Mouse (Mus musculus) lung, postnatal 10 days (tissue): ENCODE measurements around the gene Slc1a6.
"Not testable (repeated sequence)": the region's sequence is repeated elsewhere in the genome, so short reads cannot be mapped to it uniquely, and the experiment has no call there.

Source experiments
- DNase-seq: peaks from one replicate; pipeline ENCODE4 v3.0.0; 2021

Slc1a6 gene

DNA sequence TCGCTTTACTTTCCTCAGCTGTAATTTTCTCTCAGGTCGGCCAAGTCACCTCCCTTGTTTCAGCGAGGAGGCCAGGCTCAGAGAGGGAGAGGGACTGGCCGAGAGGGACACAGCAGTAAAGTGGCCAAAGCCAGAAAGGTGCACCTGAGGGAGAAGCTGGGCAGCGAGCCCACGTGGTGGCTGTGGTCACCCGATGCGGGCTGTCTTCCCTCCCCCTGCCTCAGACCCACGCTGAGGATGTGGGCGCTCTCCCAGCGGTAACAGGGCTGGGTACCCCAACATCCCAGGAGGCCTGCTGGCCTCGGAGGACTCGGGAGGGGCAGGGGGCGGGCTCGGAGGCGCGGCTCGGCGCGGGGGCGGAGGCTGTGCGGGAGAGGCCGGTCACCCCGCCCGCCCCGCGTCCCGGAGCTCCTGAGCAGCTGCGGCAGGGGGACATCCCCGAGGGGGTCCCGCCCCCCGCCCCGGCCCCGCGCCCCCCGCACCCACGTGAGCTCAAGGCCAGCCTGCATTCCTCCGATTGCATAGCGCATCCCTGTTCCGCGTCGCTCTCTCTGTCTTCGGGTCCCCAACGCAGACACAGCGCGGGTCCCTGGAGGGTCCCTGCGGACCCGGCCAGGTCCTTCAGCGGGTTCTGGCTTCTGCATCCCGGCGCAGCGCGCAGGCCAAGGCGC is at the start of gene Slc1a6:
TSS of gene Slc1a6 (plus strand) at position 516 of the 671 bp plus-strand sequence.
- peak; percentile 18 for DNase-seq

GRCm38 (mm10) chr10:78739821-78740220 is 40.5 kb upstream of the Slc1a6 start:
- no peak for DNase-seq

- DNase-seq = no peak
These were observed 36.6 kb upstream of the Slc1a6 start for GRCm38 (mm10) chr10:78743721-78744120.

DNA sequence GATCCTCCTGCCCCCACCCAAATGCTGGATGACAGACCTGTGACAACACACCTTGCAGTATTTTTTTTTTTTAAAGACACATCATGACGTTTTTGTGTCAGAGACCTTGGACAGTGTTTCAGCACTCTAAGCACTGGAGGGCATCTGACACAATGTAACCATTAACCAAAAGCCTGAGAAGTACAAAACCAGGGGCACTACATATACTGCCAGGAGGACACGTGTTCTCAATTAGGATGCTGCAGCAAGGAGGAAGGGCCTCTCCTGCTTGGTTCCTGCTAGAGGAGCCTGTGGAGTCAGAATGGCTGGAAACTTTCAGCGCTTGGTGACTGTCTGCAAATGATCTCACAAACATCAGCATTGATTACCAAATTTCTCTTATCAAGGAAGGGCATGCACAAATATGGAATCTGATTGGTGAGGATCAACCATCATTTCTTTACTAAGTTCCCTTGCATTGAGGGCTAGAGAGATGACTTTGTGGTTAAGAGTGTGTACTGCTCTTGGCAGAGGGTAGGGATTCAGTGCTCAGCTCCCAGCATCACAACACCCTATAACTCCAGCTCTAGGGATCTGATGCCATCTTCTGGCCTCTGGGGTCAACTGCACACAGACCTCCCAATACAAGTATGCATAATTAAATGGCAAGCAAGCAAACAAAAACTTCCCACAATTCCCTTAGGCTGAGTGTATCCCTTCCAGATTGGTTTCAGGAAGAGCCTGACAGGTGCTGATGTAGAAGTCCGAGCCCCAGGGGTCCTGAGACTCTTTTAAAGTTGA is 34.7 kb upstream of the Slc1a6 start:
- DNase-seq = no peak

DNA sequence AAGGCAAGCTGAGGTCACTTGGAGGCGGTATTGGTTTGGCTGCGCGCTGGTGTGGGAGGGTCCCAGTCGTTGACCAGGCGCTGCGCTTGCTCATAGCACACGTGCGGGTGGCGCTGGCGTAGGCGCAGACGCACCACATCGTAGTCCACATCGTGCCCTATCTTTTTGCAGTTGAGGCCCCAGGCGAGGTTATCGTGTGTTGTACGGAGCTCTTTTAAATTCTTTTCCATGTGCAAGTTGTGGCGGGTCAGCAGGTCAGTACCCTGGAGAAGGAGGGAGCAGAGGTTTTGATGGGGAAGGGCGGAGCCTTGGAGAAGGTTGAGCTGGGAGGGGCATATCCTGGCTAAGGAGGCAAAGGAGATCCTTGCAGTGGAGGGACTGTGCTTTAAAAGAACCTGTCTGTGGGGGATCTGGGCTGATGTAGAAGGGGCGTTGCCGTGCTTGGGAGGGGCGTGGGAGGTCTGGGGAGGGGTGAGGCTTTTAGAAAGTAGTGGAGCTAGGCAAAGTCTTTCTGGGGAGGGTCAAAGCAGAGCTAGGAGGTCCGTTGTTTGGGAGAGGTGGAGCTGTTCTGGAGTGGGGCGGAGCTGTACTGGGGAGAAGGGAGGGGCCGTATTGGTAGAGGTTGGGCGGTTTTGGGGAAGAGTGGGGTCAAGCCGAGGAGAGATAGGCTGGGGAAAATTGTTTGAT is 33.1 kb upstream of the Slc1a6 start:
- peak; percentile 21 for DNase-seq

DNA sequence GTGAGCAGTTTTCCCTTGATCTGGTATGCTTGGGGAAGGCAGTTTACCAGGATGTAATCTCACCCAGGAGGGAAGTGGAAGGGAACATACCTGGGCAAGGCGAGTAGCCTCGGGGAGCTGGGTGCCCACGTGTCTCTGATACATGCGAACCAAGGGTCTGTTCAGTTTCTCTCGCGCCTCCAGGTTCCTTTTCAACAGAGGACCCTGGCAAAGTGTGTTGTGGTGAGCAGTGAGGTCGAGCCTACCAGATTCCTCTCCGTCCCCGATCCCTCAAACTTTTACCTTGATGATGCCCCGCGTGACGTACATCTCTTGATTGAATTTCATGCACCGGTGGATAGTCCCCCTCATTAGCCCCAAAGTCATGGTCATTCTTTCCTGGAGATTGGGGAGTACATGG is 32.1 kb upstream of the Slc1a6 start:
- DNase-seq = no peak

DNA sequence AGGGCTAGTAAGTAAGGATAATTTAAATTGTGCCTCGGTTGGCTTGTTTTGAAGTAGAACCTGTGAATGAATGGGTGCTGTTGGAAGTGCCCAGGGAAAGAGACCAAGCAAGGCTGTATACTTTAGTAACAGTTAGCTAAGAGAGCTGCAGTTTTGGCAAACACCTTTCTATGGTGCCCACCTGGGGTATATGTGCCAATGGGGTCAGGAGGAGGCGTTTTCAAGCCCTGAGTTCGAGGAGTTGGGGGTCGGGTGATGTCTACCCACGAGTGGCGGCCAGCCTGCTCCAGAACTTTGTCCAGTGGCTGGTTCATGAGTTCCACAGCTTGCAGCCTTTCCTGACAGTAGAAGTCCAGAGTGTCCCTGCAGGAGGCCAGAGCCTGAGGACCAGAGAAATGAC is 31.4 kb upstream of the Slc1a6 start:
- DNase-seq = no peak

GRCm38 (mm10) chr10:78752452-78753191 is 27.7 kb upstream of the Slc1a6 start, which contains the start of gene Ccdc105:
Ccdc105 (minus strand) TSS chr10:78753065.
- DNase-seq = peak; percentile 47

- DNase-seq = peak; percentile 79
These were observed 24.3 kb upstream of the Slc1a6 start for GRCm38 (mm10) chr10:78756021-78756420.

- no peak for DNase-seq
These were observed 14.7 kb upstream of the Slc1a6 start for GRCm38 (mm10) chr10:78765570-78765969.

DNA sequence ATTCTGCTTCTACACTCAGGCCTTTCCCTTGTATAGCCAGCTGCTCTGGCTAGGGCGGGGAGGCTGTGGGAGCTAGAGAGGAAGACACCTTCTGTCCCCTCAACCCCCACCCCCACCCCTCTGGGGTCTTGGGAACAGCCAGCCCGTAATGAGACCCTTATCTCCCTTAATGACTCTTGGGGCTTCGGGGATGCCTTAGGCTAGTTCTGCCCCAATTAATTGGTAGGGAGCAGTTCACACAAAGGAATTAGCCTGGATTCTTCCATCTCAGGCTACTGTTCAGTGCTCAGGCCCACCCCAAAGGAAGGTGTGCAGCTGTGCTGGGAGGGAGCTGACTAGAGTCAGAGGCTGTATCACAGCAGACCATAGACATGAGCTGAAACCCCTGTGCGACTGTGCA is 4.5 kb upstream of the Slc1a6 start:
- no peak for DNase-seq

- no peak for DNase-seq
These were observed 769 bp upstream of the Slc1a6 start for GRCm38 (mm10) chr10:78779527-78779926.

- peak; percentile 81 for DNase-seq
These were observed 7.3 kb downstream of the Slc1a6 start for GRCm38 (mm10) chr10:78787566-78788087.

DNA sequence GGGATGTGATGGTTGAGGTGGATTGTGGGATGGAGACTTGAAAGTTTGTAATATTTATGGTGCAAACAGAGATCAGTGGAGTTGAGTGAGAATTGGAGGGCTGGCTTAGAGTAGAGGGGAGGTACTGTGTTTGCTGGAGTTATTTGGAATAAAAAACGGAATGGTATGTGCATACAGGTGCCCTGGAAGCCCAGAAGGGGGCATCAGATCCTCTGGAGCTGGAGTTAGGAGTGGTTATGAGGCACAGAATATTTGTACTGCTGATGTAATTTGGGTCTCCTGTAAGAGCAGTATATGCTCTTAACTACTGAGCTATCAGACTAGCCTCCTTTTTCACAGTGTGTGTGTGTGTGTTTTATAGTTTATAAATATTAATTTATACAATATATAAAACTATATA is 10.3 kb downstream of the Slc1a6 start:
- no peak for DNase-seq

- no peak for DNase-seq
These were observed 21.2 kb downstream of the Slc1a6 start for GRCm38 (mm10) chr10:78801449-78801848.

DNA sequence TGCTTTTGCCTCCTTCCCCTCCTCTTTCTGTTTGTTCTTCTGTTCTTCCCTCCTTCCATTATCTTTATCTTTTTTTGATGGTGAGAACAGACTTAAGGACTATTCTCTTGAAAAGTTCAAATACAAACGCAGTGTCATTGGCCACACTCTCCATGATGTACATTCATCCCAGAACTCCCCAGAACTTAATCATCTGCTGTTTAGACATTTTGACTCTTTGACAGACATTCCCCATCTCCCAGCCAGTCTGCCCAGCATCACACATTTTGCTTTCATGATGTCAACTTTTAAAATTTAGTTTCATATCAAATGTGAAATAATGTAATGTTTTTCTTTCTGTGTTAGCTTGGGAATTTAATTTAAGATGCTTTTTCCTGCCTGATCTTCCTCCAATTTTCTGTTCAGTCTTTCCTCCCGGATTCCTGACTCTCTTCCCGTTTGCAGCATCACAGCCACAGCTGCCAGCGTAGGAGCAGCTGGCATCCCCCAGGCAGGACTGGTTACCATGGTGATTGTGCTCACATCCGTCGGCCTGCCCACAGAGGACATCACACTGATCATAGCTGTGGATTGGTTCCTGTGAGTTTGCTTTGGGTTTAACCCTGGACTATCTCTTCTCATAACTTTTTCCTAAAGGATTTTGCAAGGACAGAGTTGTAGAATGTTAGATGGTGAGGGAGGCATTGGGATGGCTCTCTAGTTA is 32.2 kb downstream of the Slc1a6 start:
- DNase-seq = no peak

- not testable (repeated sequence) for DNase-seq
These were observed 60.2 kb downstream of the Slc1a6 start for GRCm38 (mm10) chr10:78840456-78840855.

- no peak for DNase-seq
These were observed 71.8 kb downstream of the Slc1a6 start, which contains the start of gene Olfr1356 for GRCm38 (mm10) chr10:78852066-78852465. Olfr1356 (minus strand) TSS chr10:78852166.
